Mouse (Mus musculus) limb, embryonic 11.5 days (tissue): ENCODE data around the gene Ldlrad3. TPM values are rescaled to one million over a fixed set of nuclear protein-coding genes. Genes with fewer than 3 reads are reported as not detected.

ENCODE experiments used
- ATAC-seq: fragments of 200-750 bp; cut with Nextera tagmentation; 2 replicates; pipeline ENCODE4 v1.8.0; 2017; ENCODE audit warnings: low read depth; ENCODE audit not compliant: insufficient number of reproducible peaks, low FRiP score, low TSS enrichment
- DNase-seq: peaks from one replicate; pipeline ENCODE4 v3.0.0-alpha.2; 2015; ENCODE audit warnings: low spot score
- H3K27ac ChIP-seq: fragments of 300-500 bp; sonication (generic); replicated peaks from 2 replicates; pipeline ENCODE4 v1.5.1; 2014; ENCODE audit warnings: low read depth, mild to moderate bottlenecking, low read length
- H3K27me3 ChIP-seq: fragments of 300-500 bp; sonication (generic); 2 replicates; pipeline ENCODE4 v1.6.1; 2014; ENCODE audit warnings: mild to moderate bottlenecking, low read length, mixed read lengths; ENCODE audit not compliant: control insufficient read depth, insufficient read depth
- H3K36me3 ChIP-seq: fragments of 300-500 bp; sonication (generic); 2 replicates; pipeline ENCODE4 v1.6.1; 2014; ENCODE audit warnings: mild to moderate bottlenecking, low read length, moderate library complexity, mixed read lengths; ENCODE audit not compliant: control insufficient read depth, insufficient read depth
- H3K4me1 ChIP-seq: fragments of 300-500 bp; sonication (generic); 2 replicates; pipeline ENCODE4 v1.6.1; 2014; ENCODE audit warnings: low read length, mixed read lengths; ENCODE audit not compliant: control insufficient read depth, insufficient read depth
- H3K4me2 ChIP-seq: fragments of 300-500 bp; sonication (generic); 2 replicates; pipeline ENCODE4 v1.6.1; 2014; ENCODE audit warnings: low read depth, mild to moderate bottlenecking, moderate library complexity; ENCODE audit not compliant: severe bottlenecking
- H3K4me3 ChIP-seq: fragments of 300-500 bp; sonication (generic); 2 replicates; pipeline ENCODE4 v1.5.1; 2014; ENCODE audit warnings: low read depth, low read length
- H3K9ac ChIP-seq: fragments of 300-500 bp; sonication (generic); 2 replicates; pipeline ENCODE4 v1.6.1; 2014; ENCODE audit warnings: mild to moderate bottlenecking, low read length
- H3K9me3 ChIP-seq: fragments of 300-500 bp; sonication (generic); 2 replicates; pipeline ENCODE4 v1.6.1; 2016; ENCODE audit warnings: low read length; ENCODE audit not compliant: control insufficient read depth
- WGBS: fragments of 180-500 bp; shearing (Covaris S2); extraction: QIAGEN DNeasy Blood & Tissue Kit; methylation state at CpG from one replicate; pipeline ENCODE4 v1.1.7; 2014; 5-methylcytosine and 5-hydroxymethylcytosine counted together
- polyA plus RNA-seq: library from polyadenylated mRNA; unstranded; fragments of >200 nt; fragmentation: Nextera tagmentation; extraction: Ambion mirVana; gene quantifications from 2 replicates; pipeline ENCODE4 v1.2.1, GENCODE M21; 2014

Gene Ldlrad3
- polyA plus RNA-seq, 1 experiment from 2014 or later: 57.5 TPM

DNA sequence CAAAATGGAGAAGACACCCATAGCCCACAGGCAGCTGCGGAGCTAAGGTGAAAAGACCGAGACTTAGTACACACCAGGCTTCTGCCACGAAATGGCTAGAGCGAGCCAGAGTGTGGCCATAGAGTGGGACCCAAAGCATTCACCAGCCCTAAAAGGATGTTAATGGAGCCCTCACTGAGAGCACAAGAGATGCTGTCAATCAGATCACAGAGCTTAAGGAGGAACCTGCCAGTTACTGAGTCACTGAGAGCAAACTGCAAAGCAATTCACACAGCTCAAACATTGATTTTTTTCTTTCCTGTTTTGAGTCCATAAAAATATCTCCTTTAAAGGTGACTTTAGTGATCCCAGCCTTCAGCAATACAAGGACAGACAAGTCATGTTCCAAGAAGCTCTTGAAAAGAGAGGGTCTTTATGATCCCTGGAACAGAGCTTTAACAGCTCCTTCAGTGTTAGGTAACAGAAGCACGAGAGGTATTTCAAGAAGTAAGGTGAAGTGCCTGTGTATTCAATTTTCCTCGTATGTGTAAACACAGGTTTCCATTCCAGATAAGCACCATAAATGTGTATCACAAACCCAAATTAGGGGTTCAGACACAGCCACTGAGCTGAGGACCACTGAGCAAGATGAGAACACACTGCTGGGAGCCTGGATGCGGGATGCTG lies 209.7 kb downstream of the Ldlrad3 start:
- Histone ChIP-seq H3K4me1 (peaks cover 19% of the 10 kb centered on the region), H3K27ac (no peak overlapping the region), H3K4me2 (no peak overlapping the region), H3K27me3 (no peaks in the 10 kb centered on the region), H3K4me3 (no peak overlapping the region), H3K36me3 (no peaks in the 10 kb centered on the region), H3K9me3 (no peaks in the 10 kb centered on the region), H3K9ac (no peak overlapping the region)
- WGBS: 89% methylated on average over 7 of the region's 7 CpGs
- DNase-seq (no peak), ATAC-seq (no peak)

DNA sequence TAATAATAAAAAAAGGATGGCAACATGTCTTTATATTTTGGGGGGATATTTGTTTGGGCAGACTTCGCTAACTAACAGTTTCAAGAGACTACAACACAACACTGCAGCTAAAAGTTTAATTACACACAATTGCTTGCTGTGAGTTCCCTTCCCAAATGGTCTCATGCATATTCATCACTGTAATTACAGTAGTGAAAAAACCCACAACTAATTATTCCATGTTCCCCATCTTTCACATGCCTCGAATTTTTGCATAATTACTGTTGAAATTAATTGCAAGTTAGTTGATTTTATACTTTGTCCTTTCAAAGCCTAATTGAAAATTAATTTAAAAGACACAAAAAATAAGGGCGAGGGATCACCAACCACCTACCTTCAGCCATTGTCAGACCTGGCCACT lies 212.4 kb downstream of the Ldlrad3 start:
- ATAC-seq: no peak
- 92% methylated on average over 3 of the region's 3 CpGs for WGBS

DNA sequence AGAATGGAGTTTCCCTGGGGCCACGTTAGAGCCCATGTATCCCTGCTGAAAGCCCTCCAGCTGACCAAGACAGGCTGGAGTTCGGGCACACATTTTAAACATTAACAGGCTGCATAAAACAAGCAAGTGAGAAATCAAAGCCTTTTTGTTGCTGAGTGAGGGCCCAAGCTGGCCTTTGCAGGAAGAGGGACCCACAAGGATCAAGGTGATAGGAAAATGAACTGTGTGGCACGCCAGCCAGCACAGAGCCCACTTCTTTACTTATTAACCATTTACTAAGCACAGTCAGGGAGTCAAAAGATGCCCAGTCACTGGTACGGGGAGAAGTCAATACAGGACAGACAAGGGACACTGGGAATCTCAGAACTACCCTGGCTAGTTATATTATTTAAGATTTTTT lies 218.6 kb downstream of the Ldlrad3 start:
- Histone ChIP-seq H3K4me1 (peaks cover 22% of the 10 kb centered on the region), H3K27ac (0 out of 2 replicates have a peak overlapping the region, but pooled peaks have one; percentile 0), H3K9me3 (no peaks in the 10 kb centered on the region), H3K4me3 (no peak overlapping the region), H3K36me3 (no peaks in the 10 kb centered on the region), H3K27me3 (no peaks in the 10 kb centered on the region), H3K4me2 (no peak overlapping the region), H3K9ac (no peak overlapping the region)
- ATAC-seq: no peak
- DNase-seq: no peak
- WGBS: 18% methylated on average over 4 of the region's 4 CpGs

More for the DNA sequence above, 212.4 kb downstream of the Ldlrad3 start:
- Histone ChIP-seq H3K36me3 (no peaks in the 10 kb centered on the region), H3K4me3 (no peak overlapping the region), H3K27me3 (no peaks in the 10 kb centered on the region), H3K4me1 (peaks cover 12% of the 10 kb centered on the region), H3K9me3 (no peaks in the 10 kb centered on the region), H3K4me2 (no peak overlapping the region), H3K9ac (no peak overlapping the region), H3K27ac (no peak overlapping the region)
- no peak for DNase-seq

DNA sequence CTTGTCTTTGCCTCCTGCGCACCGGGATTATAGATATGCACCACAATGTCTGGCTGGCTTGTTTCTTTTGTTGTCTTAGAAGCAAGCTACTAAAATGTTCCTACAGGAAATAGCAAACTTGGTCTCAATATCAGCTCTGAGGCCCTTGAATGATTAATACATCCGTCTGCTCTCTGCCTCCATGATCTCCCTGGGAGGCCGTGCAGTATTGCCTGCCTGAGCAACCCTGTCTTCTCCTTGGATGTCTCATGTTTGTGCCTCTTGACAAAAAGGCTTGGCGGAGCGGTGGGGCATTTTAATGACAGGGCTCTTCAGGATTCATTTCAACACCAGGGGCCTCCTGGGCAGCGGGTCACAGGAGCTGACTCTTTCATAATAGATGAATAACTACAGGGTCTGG lies 219.0 kb downstream of the Ldlrad3 start:
- Histone ChIP-seq H3K4me3 (no peak overlapping the region), H3K4me1 (peaks cover 22% of the 10 kb centered on the region), H3K9ac (no peak overlapping the region), H3K4me2 (no peak overlapping the region), H3K27ac (0 out of 2 replicates have a peak overlapping the region, but pooled peaks have one; percentile 0), H3K27me3 (no peaks in the 10 kb centered on the region), H3K9me3 (no peaks in the 10 kb centered on the region), H3K36me3 (no peaks in the 10 kb centered on the region)
- ATAC-seq: no peak
- DNase-seq: no peak
- WGBS: 46% methylated on average over 7 of the region's 7 CpGs

DNA sequence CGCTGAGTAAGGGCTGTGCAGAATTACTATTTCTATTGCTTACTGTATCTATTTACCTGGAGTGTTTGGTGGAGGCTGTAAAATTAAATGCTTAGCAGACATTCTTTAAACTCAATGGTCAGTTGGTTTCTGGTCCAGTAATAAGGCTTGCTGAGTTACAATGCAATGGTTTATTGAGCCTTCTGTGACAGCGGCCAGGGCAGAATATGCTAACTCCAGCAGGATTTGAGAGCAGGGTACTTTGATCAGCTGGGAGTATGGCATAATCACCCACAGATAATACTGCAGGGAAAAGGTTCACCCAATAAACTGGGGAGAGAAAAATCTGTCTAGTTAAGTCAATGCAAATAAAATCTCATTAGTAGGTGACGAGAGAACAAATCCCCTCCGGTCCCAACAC lies 220.2 kb downstream of the Ldlrad3 start:
- H3K9ac ChIP-seq: no peak overlapping the region
- H3K27ac ChIP-seq: peak overlapping the region; percentile 25
- no peaks in the 10 kb centered on the region for H3K27me3 ChIP-seq
- no peaks in the 10 kb centered on the region for H3K36me3 ChIP-seq
- no peak overlapping the region for H3K4me2 ChIP-seq
- ATAC-seq (no peak), DNase-seq (no peak)
- no peaks in the 10 kb centered on the region for H3K9me3 ChIP-seq
- peaks cover 20% of the 10 kb centered on the region for H3K4me1 ChIP-seq
- no peak overlapping the region for H3K4me3 ChIP-seq
- 48% methylated on average over 4 of the region's 4 CpGs for WGBS

DNA sequence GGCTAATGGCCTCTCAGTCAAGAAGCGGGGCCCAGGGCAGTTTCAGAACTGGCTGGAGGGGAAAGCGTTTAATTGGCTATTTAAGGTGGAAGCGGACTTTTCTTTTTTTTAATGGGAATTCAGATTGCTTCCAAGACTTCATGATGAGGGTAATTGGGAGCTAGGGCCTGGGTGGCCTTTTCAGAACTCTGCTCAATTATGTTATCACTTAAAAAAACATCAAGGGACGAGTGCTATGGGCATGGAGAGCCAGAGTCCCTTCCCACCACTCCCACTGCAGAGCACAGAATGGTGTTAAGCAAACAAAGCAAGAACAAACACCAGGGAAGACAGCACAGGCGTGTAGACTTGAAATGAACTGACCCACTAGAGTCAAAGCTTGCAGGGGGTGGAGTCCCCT lies 220.7 kb downstream of the Ldlrad3 start:
- Histone ChIP-seq H3K36me3 (no peaks in the 10 kb centered on the region), H3K4me2 (no peak overlapping the region), H3K4me3 (no peak overlapping the region), H3K4me1 (peaks cover 21% of the 10 kb centered on the region), H3K9ac (no peak overlapping the region), H3K27me3 (no peaks in the 10 kb centered on the region), H3K9me3 (no peaks in the 10 kb centered on the region), H3K27ac (peak overlapping the region; percentile 25)
- DNase-seq (peak; percentile 46), ATAC-seq (no peak)
- WGBS: 25% methylated on average over 5 of the region's 5 CpGs

DNA sequence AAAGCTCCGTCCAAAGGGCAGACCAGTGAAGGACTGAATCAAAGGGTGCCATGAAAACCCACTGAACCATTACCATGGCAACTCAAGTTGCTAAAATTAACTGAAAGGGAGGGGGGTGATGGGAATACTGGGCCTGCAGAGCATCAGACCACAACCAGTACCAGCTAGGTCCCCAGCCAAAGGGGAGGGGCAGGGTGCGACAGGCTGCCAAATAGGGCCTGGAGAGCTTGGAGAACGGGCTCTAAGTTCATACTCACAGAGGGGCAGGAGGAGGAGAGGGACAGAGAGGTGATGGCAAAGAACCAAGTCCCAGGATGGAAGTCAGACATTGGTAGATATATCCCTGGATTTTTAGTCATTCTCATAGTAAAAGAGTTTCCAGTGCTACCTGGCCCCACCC lies 222.8 kb downstream of the Ldlrad3 start:
- 79% methylated on average over 3 of the region's 3 CpGs for WGBS
- DNase-seq (no peak), ATAC-seq (no peak)
- peaks cover 21% of the 10 kb centered on the region for H3K4me1 ChIP-seq
- no peak overlapping the region for H3K4me2 ChIP-seq
- no peak overlapping the region for H3K27ac ChIP-seq
- no peak overlapping the region for H3K4me3 ChIP-seq
- no peaks in the 10 kb centered on the region for H3K9me3 ChIP-seq
- H3K36me3 ChIP-seq: no peaks in the 10 kb centered on the region
- H3K27me3 ChIP-seq: no peaks in the 10 kb centered on the region
- H3K9ac ChIP-seq: no peak overlapping the region

DNA sequence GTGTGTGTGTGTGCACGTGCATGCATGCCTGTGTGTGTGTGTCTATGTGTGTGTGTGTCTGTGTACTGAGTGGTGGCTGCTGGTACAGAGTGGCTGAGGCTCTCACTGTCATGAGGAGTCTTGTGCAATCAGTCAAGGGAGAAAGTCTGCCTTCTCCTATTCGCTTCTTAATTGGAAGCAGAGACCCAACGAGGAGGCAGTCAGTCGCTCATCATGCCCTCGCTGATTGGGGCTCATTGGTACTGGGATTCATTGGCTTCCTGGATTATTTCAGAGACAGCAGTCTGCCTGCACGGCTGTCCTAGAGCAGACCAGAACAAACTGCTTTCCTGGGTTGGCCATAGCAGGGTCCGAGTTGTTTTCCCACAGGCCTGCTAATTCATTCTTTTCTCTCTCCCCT lies 223.8 kb downstream of the Ldlrad3 start:
- no peak overlapping the region for H3K27ac ChIP-seq
- H3K4me3 ChIP-seq: no peak overlapping the region
- WGBS: 21% methylated on average over 7 of the region's 7 CpGs
- no peaks in the 10 kb centered on the region for H3K27me3 ChIP-seq
- no peaks in the 10 kb centered on the region for H3K9me3 ChIP-seq
- peak; percentile 24 for DNase-seq
- H3K4me1 ChIP-seq: peaks cover 18% of the 10 kb centered on the region
- ATAC-seq: no peak
- H3K4me2 ChIP-seq: no peak overlapping the region
- no peak overlapping the region for H3K9ac ChIP-seq
- H3K36me3 ChIP-seq: no peaks in the 10 kb centered on the region

DNA sequence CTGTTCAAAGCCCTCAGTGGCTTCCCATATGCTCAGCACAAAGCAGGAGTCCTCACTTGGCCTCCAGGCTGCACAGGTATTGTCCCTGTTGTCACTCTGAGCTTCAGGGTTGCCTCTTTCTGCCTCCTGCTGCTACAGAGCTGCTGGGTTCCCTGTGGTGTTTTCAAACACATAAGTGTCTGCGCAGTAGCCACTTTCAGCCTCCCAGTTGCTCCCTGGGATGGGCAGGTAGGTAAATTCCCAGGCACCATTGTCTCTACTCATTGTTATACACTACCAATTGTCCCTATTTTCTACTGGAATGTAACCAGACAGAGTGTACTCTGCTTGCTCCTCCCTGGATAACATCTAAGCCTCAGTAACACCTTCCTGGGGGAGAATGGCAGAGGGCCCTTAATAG lies 224.8 kb downstream of the Ldlrad3 start:
- Histone ChIP-seq H3K4me3 (no peak overlapping the region), H3K27ac (no peak overlapping the region), H3K4me2 (no peak overlapping the region), H3K9me3 (no peaks in the 10 kb centered on the region), H3K27me3 (no peaks in the 10 kb centered on the region), H3K36me3 (no peaks in the 10 kb centered on the region), H3K4me1 (peaks cover 13% of the 10 kb centered on the region), H3K9ac (no peak overlapping the region)
- 78% methylated on average over 1 of the region's 1 CpGs for WGBS
- ATAC-seq (no peak), DNase-seq (no peak)
